In the genomic region with DNA sequence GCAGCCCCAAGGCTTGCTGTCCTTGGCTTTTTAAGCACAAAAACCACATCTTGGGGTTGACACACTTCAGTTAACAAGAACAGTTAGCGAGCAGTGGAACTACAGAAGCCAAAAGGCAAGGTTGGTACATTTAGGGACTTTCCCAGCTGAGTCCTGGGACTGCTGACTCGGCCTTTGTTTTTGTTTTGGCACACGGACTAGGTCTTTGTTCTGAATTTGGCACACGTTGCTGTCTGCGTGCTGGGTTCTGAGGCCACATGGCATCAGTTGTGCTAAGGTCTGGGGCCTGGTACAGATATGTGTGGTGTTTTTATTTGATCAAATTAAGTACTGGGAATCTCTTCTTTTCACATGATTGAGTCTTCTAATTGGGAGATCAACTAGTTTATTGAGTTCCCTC, we compare ENCODE assay signal across 10 mouse cellular contexts.
A peak's percentile ranks its signal among the peaks of the same experiment; 100 is the strongest.
DNase-seq lines count a peak whose midpoint lies in the region; ATAC-seq lines count a peak whose summit lies in the region.
"Had no signal": no experiment of that assay in that cellular context is flagged by ENCODE, and none has a peak within 500 bp of the region (broad histone marks: within the 10 kb centered on the region; RNA-seq: fewer than 3 reads in every experiment).

No protein-coding gene starts in this region.

- WGBS in hindbrain, embryonic 12.5 days = 48% methylated on average over 5 of the region's 5 CpGs
- WGBS in hindbrain, embryonic 10.5 days = 49% methylated on average over 5 of the region's 5 CpGs

- peak; percentile 60 for ATAC-seq in hindbrain, embryonic 12.5 days (ENCODE audit: low FRiP score)

- intact Hi-C loops in gastrocnemius, postnatal 36 days (cut with DNase I) = no loop called here
- intact Hi-C loops in gastrocnemius, postnatal 14 days (cut with DNase I; ENCODE audit: low total_unique reads) = no loop called here

- no peak overlapping the region for H3K9ac ChIP-seq in hindbrain, embryonic 12.5 days
- H3K9ac ChIP-seq: liver, embryonic 13.5 days had no signal

- H3K4me1 ChIP-seq in hindbrain, embryonic 12.5 days = no peaks in the 10 kb centered on the region
- no peaks in the 10 kb centered on the region for H3K4me1 ChIP-seq in hindbrain, embryonic 10.5 days (replicated peaks)
- H3K4me1 ChIP-seq: liver, embryonic 13.5 days had no signal

- 0 out of 2 replicates have a peak, but pooled peaks cover 6% of the 10 kb centered on the region for H3K9me3 ChIP-seq in hindbrain, embryonic 12.5 days (replicated peaks)
- 0 out of 2 replicates have a peak, but pooled peaks cover 12% of the 10 kb centered on the region for H3K9me3 ChIP-seq in hindbrain, embryonic 10.5 days

- no peak overlapping the region for H3K4me3 ChIP-seq in hindbrain, embryonic 12.5 days
- no peak overlapping the region for H3K4me3 ChIP-seq in hindbrain, embryonic 10.5 days
- H3K4me3 ChIP-seq: liver, embryonic 13.5 days had no signal

- no peak for DNase-seq in hindbrain, embryonic 10.5 days (ENCODE audit: low spot score)
- DNase-seq in brain, adult 2 months (ENCODE audit: low read depth, low spot score) = peak; percentile 74
- peak; percentile 32 for DNase-seq in cerebellum, adult 9-11 months
- DNase-seq in layer of hippocampus, postnatal 10 days (ENCODE audit: low spot score in 2 of 2) = peak; percentile 6 to 20
- no peak for DNase-seq in gastrocnemius, postnatal 36 days
- no peak for DNase-seq in heart, adult 9 months (ENCODE audit: low spot score in 2 of 2)
- no peak for DNase-seq in gastrocnemius, postnatal 14 days
- DNase-seq: kidney, adult 2 months; liver, embryonic 13.5 days had no signal

- H3K36me3 ChIP-seq in hindbrain, embryonic 12.5 days = no peaks in the 10 kb centered on the region
- H3K36me3 ChIP-seq in hindbrain, embryonic 10.5 days = no peaks in the 10 kb centered on the region
- H3K36me3 ChIP-seq: liver, embryonic 13.5 days had no signal

- no peak overlapping the region for H3K4me2 ChIP-seq in hindbrain, embryonic 12.5 days (replicated peaks)
- H3K4me2 ChIP-seq: liver, embryonic 13.5 days had no signal

- H3K27ac ChIP-seq in hindbrain, embryonic 12.5 days = no peak overlapping the region
- no peak overlapping the region for H3K27ac ChIP-seq in hindbrain, embryonic 10.5 days
- H3K27ac ChIP-seq: liver, embryonic 13.5 days had no signal

- no peaks in the 10 kb centered on the region for H3K27me3 ChIP-seq in hindbrain, embryonic 12.5 days
- no peaks in the 10 kb centered on the region for H3K27me3 ChIP-seq in hindbrain, embryonic 10.5 days (ENCODE audit: insufficient read depth, poor library complexity, severe bottlenecking)
- H3K27me3 ChIP-seq: liver, embryonic 13.5 days had no signal

Comparison
In these comparisons a context has a peak if more than half of its experiments do, and no peak if none do; other contexts are left out.
1. DNase-seq: peak in brain, adult 2 months (single experiment), cerebellum, adult 9-11 months (single experiment) and layer of hippocampus, postnatal 10 days (2 of 2); none in hindbrain, embryonic 10.5 days (single experiment), gastrocnemius, postnatal 36 days (0 of 2), heart, adult 9 months (0 of 2) and gastrocnemius, postnatal 14 days (single experiment).